Mouse (Mus musculus) intestine, postnatal 0 days (tissue): ENCODE data around the gene Atg2b. TPM values are rescaled to one million over a fixed set of nuclear protein-coding genes. Genes with fewer than 3 reads are reported as not detected.
A peak's percentile ranks its signal among the peaks of the same experiment; 100 is the strongest.

Experiments
- ATAC-seq: fragments of 200-750 bp; cut with Nextera tagmentation; 2 replicates; pipeline ENCODE4 v1.8.0; 2017; ENCODE audit warnings: mild to moderate bottlenecking, moderate TSS enrichment, moderate library complexity
- H3K27ac ChIP-seq: fragments of 300-500 bp; sonication (generic); 2 replicates; pipeline ENCODE4 v1.5.1; 2014; ENCODE audit warnings: mild to moderate bottlenecking, low read depth, low read length, moderate library complexity
- H3K27me3 ChIP-seq: fragments of 300-500 bp; sonication (generic); replicated peaks from 2 replicates; pipeline ENCODE4 v1.6.1; 2014; ENCODE audit warnings: low read length, mixed read lengths; ENCODE audit not compliant: control insufficient read depth, insufficient read depth
- H3K36me3 ChIP-seq: fragments of 300-500 bp; sonication (generic); 2 replicates; pipeline ENCODE4 v1.6.1; 2014; ENCODE audit warnings: mild to moderate bottlenecking, moderate library complexity; ENCODE audit not compliant: control insufficient read depth, insufficient read depth
- H3K4me1 ChIP-seq: fragments of 300-500 bp; sonication (generic); replicated peaks from 2 replicates; pipeline ENCODE4 v1.6.1; 2014; ENCODE audit warnings: antibody characterized with exemption, low read length, mixed read lengths; ENCODE audit not compliant: control insufficient read depth, insufficient read depth
- H3K4me2 ChIP-seq: fragments of 300-500 bp; sonication (generic); replicated peaks from 2 replicates; pipeline ENCODE4 v1.6.1; 2014; ENCODE audit warnings: low read depth, mild to moderate bottlenecking, moderate library complexity
- H3K4me3 ChIP-seq: fragments of 300-500 bp; sonication (generic); 2 replicates; pipeline ENCODE4 v1.5.1; 2014; ENCODE audit warnings: low read depth, low read length
- H3K9ac ChIP-seq: fragments of 300-500 bp; sonication (generic); 2 replicates; pipeline ENCODE4 v1.6.1; 2014; ENCODE audit warnings: mild to moderate bottlenecking, low read depth, low read length
- H3K9me3 ChIP-seq: fragments of 300-500 bp; sonication (generic); 2 replicates; pipeline ENCODE4 v1.6.1; 2016; ENCODE audit warnings: mixed run types; ENCODE audit not compliant: control insufficient read depth
- CTCF ChIP-seq: sonication (generic); IDR thresholded peaks from 2 replicates; pipeline ENCODE4 v1.5.1; 2016; ENCODE audit warnings: low read depth, mild to moderate bottlenecking, control low read depth, antibody characterized with exemption, moderate library complexity
- WGBS: fragments of 180-500 bp; shearing (Covaris S2); extraction: QIAGEN DNeasy Blood & Tissue Kit; methylation state at CpG from one replicate; pipeline ENCODE4 v1.1.7; 2014; 5-methylcytosine and 5-hydroxymethylcytosine counted together
- polyA plus RNA-seq: library from polyadenylated mRNA; unstranded; fragments of >200 nt; fragmentation: Nextera tagmentation; extraction: Ambion mirVana; gene quantifications from 2 replicates; pipeline ENCODE4 v1.2.1, GENCODE M21; 2015

Atg2b gene
- polyA plus RNA-seq, 1 experiment from 2014 or later = 10.8 TPM

GRCm38 (mm10) chr12:105687416-105687815, 2.4 kb upstream of the Atg2b start:
- 0 out of 2 replicates have a peak, but pooled peaks cover 3% of the 10 kb centered on the region for H3K4me1 ChIP-seq
- ATAC-seq = peak; percentile 50
- TF ChIP-seq CTCF = no peak
- H3K9me3 ChIP-seq = no peaks in the 10 kb centered on the region
- H3K9ac ChIP-seq = no peak overlapping the region
- 31% methylated on average over 4 of the region's 4 CpGs for WGBS
- H3K4me3 ChIP-seq = no peak overlapping the region
- no peaks in the 10 kb centered on the region for H3K27me3 ChIP-seq
- no peak overlapping the region for H3K4me2 ChIP-seq
- no peaks in the 10 kb centered on the region; the same call in 1 of the 2 replicates for H3K36me3 ChIP-seq
- H3K27ac ChIP-seq = peak overlapping the region; percentile 73

- no peaks in the 10 kb centered on the region for H3K9me3 ChIP-seq
- no peaks in the 10 kb centered on the region; the same call in 1 of the 2 replicates for H3K36me3 ChIP-seq
- no peaks in the 10 kb centered on the region for H3K27me3 ChIP-seq
- no peak overlapping the region for H3K9ac ChIP-seq
- H3K27ac ChIP-seq = peak overlapping the region; percentile 73
- H3K4me3 ChIP-seq = no peak overlapping the region
- no peak for ATAC-seq
- H3K4me2 ChIP-seq = peak overlapping the region; percentile 93; the same call in 1 of the 2 replicates
- no peak for TF ChIP-seq CTCF
- 0 out of 2 replicates have a peak, but pooled peaks cover 3% of the 10 kb centered on the region for H3K4me1 ChIP-seq
- WGBS = 84% methylated on average over 3 of the region's 3 CpGs
These were observed 1.8 kb upstream of the Atg2b start for GRCm38 (mm10) chr12:105686791-105687190.

- no peaks in the 10 kb centered on the region for H3K36me3 ChIP-seq
- H3K27me3 ChIP-seq = no peaks in the 10 kb centered on the region
- WGBS = 1% methylated on average over 41 of the region's 41 CpGs
- peak within 1 kb of the TSS; percentile 93 for H3K4me2 ChIP-seq
- H3K9me3 ChIP-seq = no peaks in the 10 kb centered on the region
- TF ChIP-seq CTCF = 0 out of 2 replicates have a peak, but pooled peaks have one; percentile 12
- peak within 1 kb of the TSS; percentile 98 for H3K9ac ChIP-seq
- peak within 1 kb of the TSS; percentile 95 for H3K4me3 ChIP-seq
- H3K27ac ChIP-seq = peak within 1 kb of the TSS; percentile 98
- ATAC-seq = peak; percentile 52
- 0 out of 2 replicates have a peak, but pooled peaks cover 3% of the 10 kb centered on the region for H3K4me1 ChIP-seq
These were observed 794 bp downstream of the Atg2b start, which contains the start of gene Gskip for GRCm38 (mm10) chr12:105683933-105684901. TSS of gene Gskip (plus strand) at chr12:105684829.

- WGBS = 82% methylated on average over 3 of the region's 3 CpGs
- TF ChIP-seq CTCF = no peak
- Histone ChIP-seq H3K4me3 (no peak overlapping the region), H3K4me2 (no peak overlapping the region), H3K9ac (no peak overlapping the region), H3K27ac (no peak overlapping the region), H3K27me3 (no peaks in the 10 kb centered on the region), H3K36me3 (peaks cover 20% of the 10 kb centered on the region), H3K4me1 (no peaks in the 10 kb centered on the region), H3K9me3 (no peaks in the 10 kb centered on the region)
- no peak for ATAC-seq
These were observed 6.2 kb downstream of the Atg2b start for GRCm38 (mm10) chr12:105678762-105679161.

- Histone ChIP-seq H3K4me1 (no peaks in the 10 kb centered on the region), H3K4me3 (no peak overlapping the region), H3K9ac (no peak overlapping the region), H3K9me3 (no peaks in the 10 kb centered on the region), H3K4me2 (no peak overlapping the region), H3K36me3 (peaks cover 25% of the 10 kb centered on the region), H3K27me3 (no peaks in the 10 kb centered on the region), H3K27ac (no peak overlapping the region)
- 92% methylated on average over 7 of the region's 7 CpGs for WGBS
- TF ChIP-seq CTCF = no peak
- no peak for ATAC-seq
These were observed 6.8 kb downstream of the Atg2b start for GRCm38 (mm10) chr12:105678211-105678610.

GRCm38 (mm10) chr12:105676274-105676673, 8.7 kb downstream of the Atg2b start:
- H3K27me3 ChIP-seq = no peaks in the 10 kb centered on the region
- H3K4me1 ChIP-seq = no peaks in the 10 kb centered on the region
- H3K27ac ChIP-seq = no peak overlapping the region
- no peaks in the 10 kb centered on the region for H3K9me3 ChIP-seq
- no peak overlapping the region for H3K9ac ChIP-seq
- H3K4me3 ChIP-seq = no peak overlapping the region
- TF ChIP-seq CTCF = no peak
- no peak overlapping the region for H3K4me2 ChIP-seq
- ATAC-seq = no peak
- peaks cover 30% of the 10 kb centered on the region for H3K36me3 ChIP-seq
- WGBS = 86% methylated on average over 8 of the region's 8 CpGs
